Mouse (Mus musculus) kidney, postnatal 0 days (tissue): ENCODE measurements around the gene Rock2. TPM values are rescaled to one million over a fixed set of nuclear protein-coding genes. Genes with fewer than 3 reads are reported as not detected.

Experiments used
- ATAC-seq: fragments of 200-750 bp; cut with Nextera tagmentation; replicated peaks from 2 replicates; pipeline ENCODE4 v1.8.0; 2017; ENCODE audit warnings: low read depth, moderate number of reproducible peaks, moderate TSS enrichment, moderate library complexity; ENCODE audit not compliant: low FRiP score
- DNase-seq: peaks from one replicate; pipeline ENCODE4 v3.0.0-alpha.2; 2016; ENCODE audit warnings: low spot score
- H3K27ac ChIP-seq: fragments of 300-500 bp; sonication (generic); 2 replicates; pipeline ENCODE4 v1.5.1; 2014; ENCODE audit warnings: mild to moderate bottlenecking
- H3K27me3 ChIP-seq: fragments of 300-500 bp; sonication (generic); 2 replicates; pipeline ENCODE4 v1.6.1; 2014; ENCODE audit warnings: low read length, mixed read lengths; ENCODE audit not compliant: insufficient read depth
- H3K36me3 ChIP-seq: fragments of 300-500 bp; sonication (generic); 2 replicates; pipeline ENCODE4 v1.6.1; 2014; ENCODE audit warnings: low read length, mixed read lengths; ENCODE audit not compliant: insufficient read depth
- H3K4me1 ChIP-seq: fragments of 300-500 bp; sonication (generic); replicated peaks from 2 replicates; pipeline ENCODE4 v1.6.1; 2014; ENCODE audit warnings: antibody characterized with exemption, low read length, mixed read lengths; ENCODE audit not compliant: insufficient read depth
- H3K4me2 ChIP-seq: fragments of 300-500 bp; sonication (generic); 2 replicates; pipeline ENCODE4 v1.6.1; 2014; ENCODE audit warnings: mild to moderate bottlenecking, low read length, moderate library complexity, mixed read lengths
- H3K4me3 ChIP-seq: fragments of 300-500 bp; sonication (generic); replicated peaks from 2 replicates; pipeline ENCODE4 v1.5.1; 2014; ENCODE audit warnings: low read depth, low read length
- H3K9ac ChIP-seq: fragments of 300-500 bp; sonication (generic); 2 replicates; pipeline ENCODE4 v1.6.1; 2014; ENCODE audit warnings: low read depth, low read length
- H3K9me3 ChIP-seq: fragments of 300-500 bp; sonication (generic); replicated peaks from 2 replicates; pipeline ENCODE4 v1.6.1; 2016; ENCODE audit warnings: low read length, inconsistent platforms, mixed read lengths
- CTCF ChIP-seq: IDR thresholded peaks from 2 replicates; pipeline ENCODE4 v1.5.1; 2016; ENCODE audit warnings: antibody characterized with exemption, low read depth, mild to moderate bottlenecking, moderate library complexity
- WGBS: fragments of 180-500 bp; shearing (Covaris S2); extraction: QIAGEN DNeasy Blood & Tissue Kit; methylation state at CpG from one replicate; pipeline ENCODE4 v1.1.7; 2014; 5-methylcytosine and 5-hydroxymethylcytosine counted together
- polyA plus RNA-seq: library from polyadenylated mRNA; unstranded; fragments of >200 nt; fragmentation: Nextera tagmentation; extraction: Ambion mirVana; gene quantifications from 2 replicates; pipeline ENCODE4 v1.2.1, GENCODE M21; 2015

The Rock2 gene
- polyA plus RNA-seq, 1 experiment from 2014 or later: 15.9 TPM

DNA sequence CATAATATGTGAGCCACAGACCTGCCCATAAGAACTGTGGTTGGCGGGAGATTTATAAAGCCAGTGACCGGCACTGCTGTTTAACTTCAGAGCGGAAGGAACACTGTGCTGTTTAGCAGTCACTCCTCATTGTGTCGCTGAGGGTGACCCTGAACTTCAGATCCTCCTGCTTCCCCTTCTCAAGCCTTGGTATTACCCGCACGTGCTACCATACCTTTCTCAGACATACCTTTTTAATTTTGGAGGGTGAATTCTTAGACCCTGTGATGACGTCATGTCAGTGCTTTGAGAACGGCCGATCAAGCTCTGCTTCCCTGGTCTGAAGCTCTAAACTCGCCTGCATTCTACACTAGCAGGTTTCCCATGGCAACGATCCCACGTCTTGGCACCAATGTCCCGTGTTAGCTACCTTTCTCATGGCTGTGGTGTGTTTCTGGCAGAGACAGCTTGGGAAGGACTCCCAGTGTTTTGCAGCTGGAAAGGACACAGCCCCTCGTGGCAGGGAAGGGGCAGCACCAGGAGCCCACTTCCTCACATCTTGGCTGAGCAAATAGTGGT is 142.4 kb downstream of the Rock2 start:
- WGBS: 58% methylated on average over 14 of the region's 14 CpGs
- no peak for TF ChIP-seq CTCF
- no peaks in the 10 kb centered on the region for H3K36me3 ChIP-seq
- no peak for ATAC-seq
- H3K4me1 ChIP-seq: no peaks in the 10 kb centered on the region
- DNase-seq: no peak
- no peak overlapping the region for H3K4me2 ChIP-seq
- no peak overlapping the region for H3K4me3 ChIP-seq
- no peaks in the 10 kb centered on the region for H3K9me3 ChIP-seq
- H3K27ac ChIP-seq: no peak overlapping the region
- no peak overlapping the region for H3K9ac ChIP-seq
- H3K27me3 ChIP-seq: no peaks in the 10 kb centered on the region

Other genes with a start within 250 kb of the Rock2 start
- gene Ntsr2, start 241.5 kb upstream of the Rock2 start, polyA plus RNA-seq: 0.20 TPM in 1 of 2 replicates, not detected in the other
- 1.3 and 2.0 TPM in 2 replicates for gene Greb1, start 94.0 kb upstream of the Rock2 start, polyA plus RNA-seq
- 25.3 and 26.8 TPM in 2 replicates for gene E2f6, start 83.9 kb upstream of the Rock2 start, polyA plus RNA-seq
- 4.3 and 5.0 TPM in 2 replicates for gene Pqlc3, start 105.5 kb downstream of the Rock2 start, polyA plus RNA-seq
- gene 2410004P03Rik, start 116.8 kb downstream of the Rock2 start, polyA plus RNA-seq: 0.41 and 0.59 TPM in 2 replicates